Mouse (Mus musculus) adrenal gland, postnatal 14 days (tissue): ENCODE measurements around the gene Lamb2. TPM values are rescaled to one million over a fixed set of nuclear protein-coding genes. Genes with fewer than 3 reads are reported as not detected.

ENCODE experiments used
- DNase-seq: peaks from one replicate; pipeline ENCODE4 v3.0.0; 2021; ENCODE audit warnings: mixed read lengths
- total RNA-seq: library from RNA; stranded (reverse); gene quantifications from 2 replicates; pipeline ENCODE4 v1.2.3, GENCODE M21; 2021

The Lamb2 gene
- total RNA-seq, 1 experiment from 2014 or later, result 124 TPM

DNA sequence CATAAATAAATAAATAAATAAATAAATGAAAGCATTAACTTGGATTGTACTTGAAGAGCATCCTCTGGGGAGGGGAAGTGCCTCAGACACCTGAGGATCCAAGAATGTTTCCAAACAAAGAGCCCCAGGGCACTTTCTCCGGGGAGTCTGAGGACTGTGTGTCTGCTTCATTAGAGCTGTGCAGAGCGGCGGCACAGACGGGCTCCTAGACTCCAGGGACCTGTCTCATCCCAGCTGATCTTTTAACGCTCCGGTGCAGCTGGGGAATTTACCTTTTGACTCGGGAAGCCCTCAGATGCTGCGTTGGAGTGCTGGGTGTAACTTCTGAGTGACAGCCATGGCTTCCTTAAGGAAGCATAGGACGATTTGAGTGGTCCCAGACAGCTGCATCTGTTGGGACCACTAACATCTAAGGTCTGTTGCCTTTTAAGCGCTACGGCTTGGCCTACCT is 18.3 kb upstream of the Lamb2 start, which contains the start of gene Klhdc8b:
TSS of gene Klhdc8b (minus strand) at position 401 of the 451 bp plus-strand sequence.
- no peak for DNase-seq

DNA sequence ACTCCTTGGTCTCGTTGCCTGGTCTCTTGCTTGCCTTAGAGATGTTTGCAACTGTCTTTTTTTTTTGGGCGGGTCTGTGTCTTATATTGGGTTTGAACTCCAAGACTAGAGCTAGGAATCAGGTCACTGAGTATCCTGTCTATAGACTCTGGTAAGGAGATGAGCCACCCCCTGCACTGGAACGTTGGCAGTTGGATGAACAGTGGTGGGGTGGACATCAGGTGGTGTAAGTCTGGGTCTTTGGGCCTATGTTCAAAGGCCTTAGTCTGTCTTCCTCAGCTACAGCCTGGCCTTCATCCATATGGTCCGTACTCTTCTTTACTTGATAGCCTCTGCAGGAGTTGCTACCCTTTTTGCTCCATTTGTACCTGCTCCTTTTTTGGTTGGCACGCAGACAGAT is 17.9 kb upstream of the Lamb2 start:
- DNase-seq, result no peak

DNA sequence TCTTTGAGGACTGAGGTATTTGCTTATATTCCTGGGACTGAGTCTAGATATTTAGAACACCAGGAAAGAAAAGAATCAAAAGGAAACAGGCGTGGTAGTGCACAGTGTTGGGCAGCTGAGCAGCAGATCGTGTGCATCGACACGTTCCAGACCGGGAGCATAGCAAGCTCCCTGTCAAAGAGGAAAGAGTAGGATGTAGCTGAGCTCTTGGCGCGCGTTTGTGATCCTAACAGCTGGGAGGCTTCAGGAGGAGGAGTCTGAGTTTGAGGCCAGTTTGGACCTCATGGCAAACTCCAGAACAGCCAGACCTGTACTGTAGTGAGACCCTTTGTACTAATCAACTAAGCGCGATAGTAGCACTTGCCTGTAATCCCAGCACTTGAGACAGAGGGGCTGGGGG is 17.3 kb upstream of the Lamb2 start:
- no peak for DNase-seq

DNA sequence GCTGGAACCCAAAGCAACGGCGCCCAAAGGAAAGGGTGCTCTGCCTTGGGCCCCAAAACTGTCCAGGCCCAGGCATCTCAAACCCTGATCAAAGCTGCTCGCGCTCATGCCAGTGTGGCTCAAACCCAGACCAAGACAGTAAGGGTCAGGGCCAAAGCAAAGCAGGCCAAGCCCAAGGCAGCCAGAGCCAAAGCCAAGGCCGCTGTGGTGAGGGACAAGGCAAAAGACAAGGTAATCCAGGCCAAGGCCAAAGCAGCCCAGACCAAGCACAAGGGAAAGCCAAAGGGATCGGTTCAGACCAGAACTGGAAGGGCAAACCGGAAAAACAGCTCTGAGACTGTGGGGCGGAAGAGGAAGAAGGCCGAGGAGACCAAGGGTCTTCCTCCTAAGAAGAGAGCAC is 15.8 kb upstream of the Lamb2 start:
- DNase-seq, result peak; percentile 71

DNA sequence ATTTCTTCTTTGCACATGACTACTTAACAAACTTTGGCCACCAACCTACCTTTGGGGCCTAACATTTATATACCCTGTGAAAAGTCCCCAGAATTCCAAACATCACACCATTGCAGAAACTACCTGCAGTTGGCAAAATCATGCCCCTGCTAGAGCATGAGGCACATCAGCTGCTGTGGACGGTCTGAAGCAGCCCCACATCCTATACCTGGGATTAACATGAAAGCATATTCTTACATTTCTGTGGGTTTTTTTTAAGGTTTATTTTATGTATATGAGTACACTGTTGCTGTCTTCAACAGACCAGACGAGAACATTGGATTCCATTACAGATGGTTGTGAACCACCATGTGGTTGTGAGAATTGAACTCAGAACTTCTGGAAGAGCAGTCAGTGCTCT is 13.3 kb upstream of the Lamb2 start:
- no peak for DNase-seq

DNA sequence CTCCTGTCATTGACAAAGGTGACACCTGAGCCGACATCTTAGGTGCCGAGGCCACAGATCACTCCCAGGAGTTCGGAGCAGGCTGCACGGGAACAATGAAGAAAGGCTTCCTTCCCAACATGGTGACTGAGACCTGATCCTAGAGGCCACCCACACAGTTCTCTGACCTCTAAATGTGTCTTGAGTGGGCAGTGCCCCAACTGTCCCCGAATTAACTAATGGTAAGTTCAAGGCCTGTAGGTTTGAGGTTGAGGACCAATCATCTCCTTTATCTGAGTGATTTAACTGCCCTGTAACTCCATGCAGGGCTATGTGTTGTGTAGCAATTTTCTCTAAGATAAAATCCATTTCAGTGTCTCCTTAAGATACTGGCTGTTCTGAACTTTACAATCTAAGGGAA is 10.1 kb upstream of the Lamb2 start:
- no peak for DNase-seq

DNA sequence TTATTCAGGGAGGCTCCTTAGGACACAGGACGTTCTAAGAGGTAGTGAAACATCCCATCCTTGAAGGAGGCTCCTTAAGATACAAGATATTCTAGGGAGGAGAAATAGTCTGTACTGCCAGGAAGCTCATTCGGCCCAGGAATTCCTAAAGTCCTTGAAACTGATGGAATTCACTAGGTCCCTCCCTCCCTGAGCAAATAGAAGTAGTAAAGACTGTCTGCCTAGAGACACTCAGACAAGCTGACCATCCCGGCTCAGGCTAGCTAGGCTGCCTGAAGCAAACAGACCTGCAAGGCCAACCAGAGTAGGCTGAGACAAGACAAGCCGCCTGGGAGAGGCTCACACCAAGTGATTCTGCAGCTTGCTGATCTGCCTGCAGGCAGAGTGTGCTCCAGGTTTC is 9.7 kb upstream of the Lamb2 start:
- no peak for DNase-seq

DNA sequence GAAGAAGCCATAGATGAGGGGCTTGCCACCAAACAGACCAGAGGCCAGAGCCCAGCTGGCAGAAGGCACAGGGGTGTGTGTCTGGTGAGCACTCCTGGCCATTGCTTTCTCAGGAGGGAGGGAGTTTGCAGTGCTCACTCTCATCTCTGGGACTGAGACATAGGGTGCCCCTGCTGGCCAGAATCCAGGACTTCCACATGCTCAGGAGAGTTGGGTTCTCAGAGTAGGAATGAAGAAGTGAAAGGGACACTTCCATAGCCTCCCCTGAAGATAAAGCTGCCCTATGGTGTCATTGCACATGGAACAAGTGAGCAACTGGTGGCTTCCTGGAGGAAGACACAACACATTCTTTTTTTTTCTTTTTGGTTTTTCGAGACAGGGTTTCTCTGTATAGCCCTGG is 5.0 kb upstream of the Lamb2 start:
- DNase-seq, result peak; percentile 7

DNA sequence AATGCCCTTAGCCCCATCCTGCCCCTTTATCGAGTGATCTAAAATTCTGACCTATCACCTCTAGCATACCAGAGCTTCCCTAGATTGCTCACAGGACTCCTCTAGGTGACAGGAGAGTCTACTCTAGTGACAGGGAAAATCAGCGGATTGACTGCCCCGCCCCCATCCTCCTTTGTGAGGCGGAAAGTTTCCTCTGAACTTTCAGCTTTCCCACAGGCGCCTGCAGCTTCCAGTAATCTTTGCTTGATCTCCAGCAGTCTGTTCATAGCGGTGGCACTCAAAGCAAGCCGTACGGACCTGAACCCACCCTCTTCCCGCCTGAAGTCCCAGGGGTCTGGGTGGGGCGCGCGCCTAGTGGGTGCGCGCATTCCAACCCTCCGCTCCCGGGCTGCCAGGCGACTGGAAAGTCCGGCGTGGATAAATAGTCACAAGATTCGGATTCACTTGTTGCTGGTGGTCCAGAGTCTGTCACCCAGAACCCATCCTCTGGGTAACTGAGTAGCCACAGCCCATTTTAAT is 839 bp upstream of the Lamb2 start:
- peak; percentile 88 for DNase-seq

DNA sequence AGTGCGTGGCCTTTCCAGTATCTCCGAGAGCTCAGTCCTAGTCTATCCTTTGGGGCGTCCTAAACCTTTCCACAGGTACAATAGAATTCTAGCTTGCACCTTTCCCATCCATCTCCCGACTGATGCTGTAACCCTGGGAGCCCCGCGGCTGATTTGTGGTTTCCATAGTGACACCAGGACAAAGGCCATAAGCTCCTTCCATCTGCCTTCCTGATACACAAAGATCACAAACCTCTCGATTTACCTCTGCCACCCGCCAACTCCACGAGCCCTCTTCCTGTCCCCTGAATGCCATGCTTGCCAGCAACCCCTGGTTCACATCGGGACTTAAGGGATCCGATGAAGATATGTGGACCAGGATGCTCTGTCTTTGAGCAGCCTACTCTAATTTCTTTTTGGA is 295 bp upstream of the Lamb2 start:
- DNase-seq, result peak; percentile 15

DNA sequence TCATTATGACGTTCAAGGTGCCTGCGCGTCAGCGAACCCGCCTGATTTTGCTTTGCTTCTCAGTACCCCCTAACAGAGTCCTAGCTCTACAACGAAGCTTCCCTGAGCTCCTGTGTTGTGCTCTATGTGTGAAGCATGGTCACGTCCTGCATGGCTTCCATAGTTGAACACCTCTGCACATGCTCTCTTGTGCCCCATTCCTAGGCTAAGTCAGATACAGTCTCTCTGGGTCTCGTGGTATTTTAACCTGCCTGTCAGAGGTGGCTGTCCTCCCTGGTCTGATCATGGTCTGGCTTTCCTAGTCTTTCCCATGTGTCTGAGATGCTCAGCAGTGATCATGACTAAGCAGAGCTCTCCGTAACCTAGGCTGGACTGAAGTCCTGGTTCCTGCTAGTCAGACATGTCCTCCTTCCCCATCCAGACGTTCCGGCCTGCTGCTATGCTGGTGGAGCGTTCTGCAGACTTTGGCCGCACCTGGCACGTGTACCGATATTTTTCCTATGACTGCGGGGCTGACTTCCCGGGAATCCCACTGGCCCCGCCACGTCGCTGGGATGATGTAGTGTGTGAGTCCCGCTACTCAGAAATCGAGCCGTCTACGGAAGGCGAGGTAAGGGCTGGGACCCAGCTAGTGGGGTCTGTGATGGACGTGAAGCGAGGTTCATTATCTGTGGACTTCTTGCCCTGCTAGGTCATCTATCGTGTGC is 1.4 kb downstream of the Lamb2 start:
- no peak for DNase-seq

DNA sequence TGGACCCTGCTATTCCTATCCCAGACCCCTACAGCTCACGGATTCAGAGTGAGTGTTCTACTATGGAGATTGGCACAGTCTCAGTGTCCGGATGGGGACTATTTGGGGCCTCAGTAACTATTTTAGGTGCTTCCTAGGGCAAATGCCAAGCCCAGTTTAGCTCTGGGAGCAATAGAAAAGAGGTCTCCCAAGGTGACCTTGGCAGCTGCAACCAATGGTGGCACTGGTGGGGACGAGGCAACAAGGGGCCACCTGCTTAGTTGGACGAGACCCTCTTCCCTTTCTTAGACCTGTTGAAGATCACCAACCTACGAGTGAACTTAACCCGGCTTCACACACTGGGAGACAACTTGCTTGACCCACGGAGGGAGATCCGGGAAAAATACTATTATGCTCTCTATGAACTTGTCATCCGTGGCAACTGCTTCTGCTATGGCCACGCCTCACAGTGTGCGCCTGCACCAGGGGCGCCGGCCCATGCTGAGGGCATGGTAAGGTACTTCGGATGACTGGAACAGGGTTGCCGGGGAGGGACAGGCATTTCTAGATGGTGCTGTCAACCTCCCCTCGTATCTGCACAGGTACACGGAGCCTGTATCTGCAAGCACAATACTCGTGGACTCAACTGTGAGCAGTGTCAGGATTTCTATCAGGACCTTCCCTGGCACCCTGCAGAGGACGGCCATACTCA is 2.1 kb downstream of the Lamb2 start:
- no peak for DNase-seq

DNA sequence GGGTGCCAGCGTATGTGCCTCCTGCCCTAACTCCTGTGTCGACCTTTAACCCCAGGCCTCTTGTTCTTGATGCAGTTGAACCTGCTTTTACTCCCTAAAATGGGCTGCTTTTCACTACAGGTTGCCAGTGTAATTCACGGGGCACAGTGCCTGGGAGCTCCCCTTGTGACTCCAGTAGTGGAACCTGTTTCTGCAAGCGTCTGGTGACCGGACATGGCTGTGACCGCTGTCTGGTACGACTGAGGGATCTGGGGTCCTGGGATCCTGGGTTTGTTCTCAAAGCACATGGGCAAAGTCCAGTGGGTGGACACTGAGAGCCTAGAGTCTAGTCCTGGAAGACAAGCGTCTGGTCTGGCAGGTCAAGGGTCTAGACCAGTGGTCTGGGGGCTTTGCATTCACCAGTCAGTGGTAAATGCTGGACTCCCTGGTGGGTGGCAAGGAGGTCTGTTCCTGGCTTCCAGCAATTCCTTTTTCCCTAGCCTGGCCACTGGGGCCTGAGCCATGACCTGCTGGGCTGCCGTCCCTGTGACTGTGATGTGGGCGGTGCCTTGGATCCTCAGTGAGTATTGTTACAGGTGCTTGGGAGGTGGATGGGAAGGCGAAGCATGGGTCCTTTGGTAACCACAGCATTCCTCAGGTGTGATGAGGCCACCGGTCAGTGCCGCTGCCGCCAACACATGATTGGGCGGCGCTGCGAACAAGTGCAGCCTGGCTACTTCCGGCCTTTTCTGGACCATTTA is 3.7 kb downstream of the Lamb2 start:
- DNase-seq, result no peak

DNA sequence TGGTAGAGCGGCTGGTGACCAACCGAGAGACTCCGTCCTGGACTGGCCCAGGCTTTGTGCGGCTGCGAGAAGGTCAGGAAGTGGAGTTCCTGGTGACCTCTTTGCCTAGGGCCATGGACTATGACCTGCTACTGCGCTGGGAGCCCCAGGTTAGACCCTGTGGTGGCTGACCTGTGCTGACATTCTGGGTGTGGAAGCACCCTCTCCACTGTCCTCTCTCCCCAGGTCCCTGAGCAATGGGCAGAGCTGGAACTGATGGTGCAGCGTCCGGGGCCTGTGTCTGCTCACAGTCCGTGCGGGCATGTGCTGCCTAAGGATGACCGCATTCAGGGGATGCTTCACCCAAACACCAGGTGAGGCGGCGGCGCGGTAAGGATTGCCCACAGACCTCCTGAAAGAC is 4.5 kb downstream of the Lamb2 start:
- DNase-seq, result no peak

DNA sequence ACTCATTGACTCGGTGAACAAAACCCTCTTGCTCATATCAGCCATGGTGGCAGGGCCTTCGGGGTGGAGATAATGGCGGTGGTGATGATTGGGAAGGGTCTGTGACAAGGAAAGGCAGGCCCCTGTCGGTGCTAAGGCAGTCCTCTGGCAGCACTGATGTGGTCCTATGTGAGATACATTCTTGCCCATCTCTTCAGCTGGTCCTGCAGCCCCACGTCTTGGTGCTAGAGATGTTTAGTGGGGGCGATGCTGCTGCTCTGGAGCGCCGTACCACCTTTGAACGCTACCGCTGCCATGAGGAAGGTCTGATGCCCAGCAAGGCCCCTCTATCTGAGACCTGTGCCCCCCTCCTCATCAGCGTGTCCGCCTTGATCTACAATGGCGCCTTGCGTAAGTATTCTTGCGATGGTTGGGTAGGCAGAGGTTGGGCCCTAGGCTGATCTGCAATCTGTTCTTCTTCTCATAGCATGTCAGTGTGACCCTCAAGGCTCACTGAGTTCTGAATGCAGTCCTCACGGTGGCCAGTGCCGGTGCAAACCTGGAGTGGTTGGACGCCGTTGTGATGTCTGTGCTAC is 5.9 kb downstream of the Lamb2 start:
- no peak for DNase-seq

DNA sequence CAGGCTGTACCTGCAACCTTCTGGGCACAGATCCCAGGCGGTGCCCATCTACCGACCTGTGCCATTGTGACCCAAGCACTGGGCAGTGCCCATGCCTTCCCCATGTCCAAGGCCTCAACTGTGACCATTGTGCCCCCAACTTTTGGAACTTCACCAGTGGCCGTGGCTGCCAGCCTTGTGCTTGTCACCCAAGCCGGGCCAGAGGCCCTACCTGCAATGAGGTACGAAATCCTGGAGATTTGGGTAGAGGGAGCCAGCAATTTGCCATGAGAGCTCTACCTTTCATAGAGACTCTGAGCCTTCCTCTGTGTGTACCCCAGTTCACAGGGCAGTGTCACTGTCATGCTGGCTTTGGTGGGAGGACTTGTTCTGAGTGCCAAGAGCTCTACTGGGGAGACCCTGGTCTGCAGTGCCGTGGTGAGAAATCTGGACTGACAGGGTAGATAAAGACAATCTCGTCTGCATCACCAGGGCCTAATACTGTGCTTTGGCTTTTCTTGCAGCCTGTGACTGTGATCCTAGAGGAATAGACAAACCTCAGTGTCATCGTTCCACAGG is 7.5 kb downstream of the Lamb2 start:
- DNase-seq, result no peak

DNA sequence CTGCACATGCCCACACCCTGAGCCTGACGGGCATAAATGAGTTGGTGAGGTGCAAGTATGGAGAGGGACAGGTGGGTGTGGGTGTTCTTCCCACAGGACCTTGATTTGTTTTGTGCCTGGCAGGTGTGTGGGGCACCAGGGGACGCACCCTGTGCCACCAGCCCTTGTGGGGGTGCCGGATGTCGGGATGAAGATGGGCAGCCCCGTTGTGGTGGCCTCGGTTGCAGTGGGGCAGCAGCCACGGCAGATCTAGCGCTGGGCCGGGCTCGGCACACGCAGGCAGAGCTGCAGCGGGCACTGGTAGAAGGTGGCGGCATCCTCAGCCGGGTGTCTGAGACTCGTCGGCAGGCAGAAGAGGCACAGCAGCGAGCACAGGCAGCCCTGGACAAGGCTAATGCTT is 8.9 kb downstream of the Lamb2 start:
- DNase-seq, result peak; percentile 9

DNA sequence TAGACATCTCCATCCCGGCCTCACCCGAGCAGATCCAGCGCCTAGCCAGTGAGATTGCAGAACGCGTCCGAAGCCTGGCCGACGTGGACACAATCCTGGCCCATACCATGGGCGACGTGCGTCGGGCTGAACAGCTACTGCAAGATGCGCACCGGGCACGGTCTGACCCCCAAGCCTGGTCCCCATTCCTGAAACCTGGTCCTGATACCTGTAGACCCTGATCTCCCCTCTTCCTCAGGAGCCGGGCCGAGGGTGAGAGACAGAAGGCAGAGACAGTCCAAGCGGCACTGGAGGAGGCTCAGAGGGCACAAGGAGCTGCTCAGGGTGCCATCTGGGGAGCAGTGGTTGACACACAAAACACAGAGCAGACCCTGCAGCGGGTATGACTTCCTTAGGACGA is 9.7 kb downstream of the Lamb2 start:
- DNase-seq, result no peak

DNA sequence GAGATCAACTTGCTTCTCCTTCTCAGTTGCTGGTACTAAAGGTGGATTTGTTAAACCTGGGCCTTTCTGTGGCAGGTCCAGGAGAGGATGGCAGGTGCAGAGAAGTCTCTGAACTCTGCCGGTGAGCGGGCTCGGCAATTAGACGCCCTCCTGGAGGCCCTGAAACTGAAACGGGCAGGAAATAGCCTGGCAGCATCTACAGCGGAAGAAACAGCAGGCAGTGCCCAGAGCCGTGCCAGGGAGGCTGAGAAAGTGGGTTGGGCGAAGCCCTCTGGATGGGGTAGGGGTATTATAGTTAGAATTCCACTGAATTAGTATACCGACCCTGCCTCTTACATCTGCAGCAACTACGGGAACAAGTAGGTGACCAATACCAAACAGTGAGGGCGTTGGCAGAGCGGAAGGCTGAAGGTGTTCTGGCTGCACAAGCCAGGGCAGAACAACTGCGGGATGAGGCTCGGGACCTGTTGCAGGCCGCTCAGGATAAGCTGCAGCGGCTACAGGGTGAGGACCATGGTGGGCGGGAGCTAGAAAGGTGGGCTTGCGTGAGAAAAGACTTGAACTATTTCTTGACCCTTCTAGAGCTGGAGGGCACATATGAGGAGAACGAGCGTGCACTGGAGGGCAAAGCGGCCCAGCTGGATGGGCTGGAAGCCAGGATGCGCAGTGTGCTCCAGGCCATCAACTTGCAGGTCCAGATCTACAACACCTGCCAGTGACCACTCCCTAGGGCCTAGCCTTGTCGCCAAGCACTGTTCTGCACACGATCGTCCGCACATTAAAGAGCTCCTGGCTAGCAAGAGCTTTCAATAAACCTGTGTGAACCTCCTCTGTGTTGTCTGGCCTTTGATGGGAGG is 10.4 kb downstream of the Lamb2 start:
- no peak for DNase-seq

DNA sequence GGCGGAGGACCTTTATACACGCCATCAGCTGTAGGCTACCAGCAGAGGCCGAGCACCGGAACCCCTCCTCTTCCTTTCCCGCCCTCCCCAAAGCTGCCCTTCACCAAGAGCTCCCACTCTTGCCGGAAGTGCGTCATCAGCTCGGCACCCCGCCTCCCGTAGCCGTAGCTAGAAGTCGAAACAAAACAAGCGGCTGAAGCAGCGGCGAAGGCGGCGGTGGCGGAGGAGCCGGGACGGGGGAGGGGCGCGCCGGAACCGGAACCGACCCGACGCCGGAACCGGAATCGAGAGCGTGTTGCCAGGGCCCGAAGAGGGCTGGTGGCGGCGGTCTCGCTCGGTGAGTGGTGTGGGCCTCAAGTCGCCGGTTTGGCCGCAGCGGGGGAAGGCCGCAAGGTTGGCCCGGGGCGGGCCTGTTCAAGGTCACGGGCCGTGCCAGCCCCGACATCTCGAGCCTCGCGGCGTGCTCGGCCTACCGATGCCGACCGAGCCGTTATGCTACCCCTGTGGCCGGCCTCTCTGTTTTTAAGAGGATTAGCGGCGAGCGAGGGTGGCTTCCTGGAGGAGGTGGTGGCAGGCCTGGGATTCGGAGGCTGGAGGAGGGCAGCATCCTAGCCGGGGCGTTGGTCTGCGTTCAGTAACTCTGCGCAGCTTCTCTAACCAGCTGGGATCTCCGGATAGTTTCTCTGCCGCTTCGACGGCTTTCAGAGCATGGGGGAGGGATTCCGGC is 11.2 kb downstream of the Lamb2 start, which contains the start of gene Usp19:
TSS of gene Usp19 (plus strand) at position 44 of the 727 bp plus-strand sequence.
- peak; percentile 98 for DNase-seq

DNA sequence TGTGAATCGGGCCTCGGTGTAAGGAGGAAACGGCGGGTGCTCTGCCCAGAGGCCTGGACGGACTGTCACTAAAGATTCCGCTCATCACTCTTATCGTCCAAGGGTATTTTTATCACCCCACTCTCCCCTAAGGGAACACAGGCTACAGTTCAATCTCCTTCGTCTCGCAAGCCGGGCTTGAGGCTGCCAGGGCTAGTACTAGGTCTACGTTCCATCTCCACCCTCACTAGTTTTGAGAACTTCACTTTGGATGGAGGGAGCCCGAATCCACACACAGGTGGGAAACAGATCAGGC is 11.7 kb downstream of the Lamb2 start:
- DNase-seq, result no peak
